Mouse (Mus musculus) liver, embryonic 13.5 days (tissue): ENCODE data around the gene Ulk3. TPM values are rescaled to one million over a fixed set of nuclear protein-coding genes. Genes with fewer than 3 reads are reported as not detected.

Experiments
- ATAC-seq: fragments of 200-750 bp; cut with Nextera tagmentation; 2 replicates; pipeline ENCODE4 v1.8.0; 2017; ENCODE audit warnings: low read depth, mild to moderate bottlenecking, moderate number of reproducible peaks, moderate library complexity
- DNase-seq: peaks from one replicate; pipeline ENCODE4 v3.0.0; 2022
- H3K27ac ChIP-seq: fragments of 300-500 bp; sonication (generic); 2 replicates; pipeline ENCODE4 v1.5.1; 2015; ENCODE audit warnings: moderate library complexity, mild to moderate bottlenecking, inconsistent platforms
- H3K27me3 ChIP-seq: fragments of 300-500 bp; sonication (generic); 2 replicates; pipeline ENCODE4 v1.6.1; 2015; ENCODE audit warnings: mild to moderate bottlenecking, inconsistent platforms
- H3K36me3 ChIP-seq: fragments of 300-500 bp; sonication (generic); 2 replicates; pipeline ENCODE4 v1.6.1; 2015; ENCODE audit warnings: mild to moderate bottlenecking, inconsistent platforms
- H3K4me1 ChIP-seq: fragments of 300-500 bp; sonication (generic); replicated peaks from 2 replicates; pipeline ENCODE4 v1.6.1; 2015; ENCODE audit warnings: inconsistent platforms
- H3K4me2 ChIP-seq: fragments of 300-500 bp; sonication (generic); 2 replicates; pipeline ENCODE4 v1.6.1; 2015; ENCODE audit warnings: inconsistent platforms, mild to moderate bottlenecking, moderate library complexity
- H3K4me3 ChIP-seq: fragments of 300-500 bp; sonication (generic); replicated peaks from 2 replicates; pipeline ENCODE4 v1.5.1; 2015; ENCODE audit warnings: mild to moderate bottlenecking, inconsistent platforms
- H3K9ac ChIP-seq: fragments of 300-500 bp; sonication (generic); 2 replicates; pipeline ENCODE4 v1.6.1; 2015; ENCODE audit warnings: mild to moderate bottlenecking, inconsistent platforms
- H3K9me3 ChIP-seq: fragments of 300-500 bp; sonication (generic); replicated peaks from 2 replicates; pipeline ENCODE4 v1.6.1; 2016; ENCODE audit warnings: inconsistent platforms
- WGBS: fragments of 180-500 bp; shearing (Covaris S2); methylation state at CpG from one replicate; pipeline ENCODE4 v1.1.7; 2015; ENCODE audit not compliant: insufficient replicate concordance; 5-methylcytosine and 5-hydroxymethylcytosine counted together
- polyA plus RNA-seq: library from polyadenylated mRNA; unstranded; fragments of >200 nt; fragmentation: Nextera tagmentation; extraction: Ambion mirVana; gene quantifications from 2 replicates; pipeline ENCODE4 v1.2.1, GENCODE M21; 2015

The Ulk3 gene
- polyA plus RNA-seq, 1 experiment from 2014 or later: 3.7 TPM

DNA sequence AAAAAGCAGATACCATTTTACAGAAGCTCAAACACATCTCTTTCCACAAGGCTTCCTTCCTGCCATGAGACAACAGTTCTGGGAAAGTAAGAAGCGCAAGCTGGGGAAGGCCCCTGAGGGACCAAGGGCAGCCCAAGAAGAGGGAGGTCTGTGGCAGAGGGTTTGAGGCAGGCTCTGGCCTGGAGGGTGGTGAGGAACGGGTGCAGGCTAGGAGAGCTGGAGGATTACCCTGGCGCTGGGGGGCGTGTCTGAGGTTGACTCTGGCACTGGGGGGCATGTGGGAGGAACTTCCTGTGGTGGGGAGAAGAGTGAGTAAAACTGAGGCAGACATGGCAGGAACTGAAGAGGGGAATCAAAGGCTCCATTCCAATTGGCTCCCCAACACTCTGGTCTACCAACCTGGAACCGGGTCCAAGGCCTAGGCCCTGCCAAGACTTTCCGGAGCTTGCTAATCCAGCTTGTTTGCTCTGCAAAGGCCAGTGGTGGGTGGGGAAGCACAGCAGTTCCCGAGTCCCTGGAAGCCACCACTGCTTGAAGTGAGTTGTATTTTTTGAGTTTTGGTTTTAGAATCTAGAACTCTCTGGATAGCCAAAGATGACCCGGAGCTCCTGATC is 28.4 kb downstream of the Ulk3 start:
- Histone ChIP-seq H3K4me1 (peaks cover 7% of the 10 kb centered on the region), H3K27ac (no peak overlapping the region), H3K4me3 (no peak overlapping the region), H3K36me3 (no peaks in the 10 kb centered on the region), H3K27me3 (0 out of 2 replicates have a peak, but pooled peaks cover 6% of the 10 kb centered on the region), H3K9ac (peak overlapping the region; percentile 22; the same call in 1 of the 2 replicates), H3K4me2 (no peak overlapping the region), H3K9me3 (no peaks in the 10 kb centered on the region)
- no peak for DNase-seq
- WGBS: 43% methylated on average over 8 of the region's 8 CpGs
- ATAC-seq: no peak

DNA sequence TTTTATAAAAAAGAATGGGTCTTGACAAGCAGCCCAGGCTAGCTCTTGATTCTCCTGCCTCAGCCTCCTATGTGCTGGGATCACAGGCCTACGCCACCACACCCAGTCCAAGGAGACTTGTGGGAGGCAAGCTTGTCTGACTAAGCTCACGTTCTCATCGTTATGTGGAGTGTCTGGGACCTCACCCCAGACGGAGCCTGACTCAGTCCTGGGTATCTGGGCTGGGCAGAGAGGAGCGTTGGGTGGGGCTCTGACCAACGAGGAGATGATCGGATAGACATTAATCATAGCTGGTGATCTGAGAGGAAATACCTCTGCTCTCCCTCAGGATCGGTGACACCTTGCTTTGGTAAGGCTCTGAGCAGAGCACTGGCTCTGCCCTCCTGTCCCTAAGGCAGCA is 29.6 kb downstream of the Ulk3 start:
- Histone ChIP-seq H3K9ac (no peak overlapping the region), H3K4me2 (no peak overlapping the region), H3K4me3 (no peak overlapping the region), H3K9me3 (no peaks in the 10 kb centered on the region), H3K4me1 (peaks cover 18% of the 10 kb centered on the region), H3K36me3 (no peaks in the 10 kb centered on the region), H3K27ac (no peak overlapping the region), H3K27me3 (0 out of 2 replicates have a peak, but pooled peaks cover 3% of the 10 kb centered on the region)
- DNase-seq: no peak
- 45% methylated on average over 8 of the region's 8 CpGs for WGBS
- ATAC-seq: no peak

DNA sequence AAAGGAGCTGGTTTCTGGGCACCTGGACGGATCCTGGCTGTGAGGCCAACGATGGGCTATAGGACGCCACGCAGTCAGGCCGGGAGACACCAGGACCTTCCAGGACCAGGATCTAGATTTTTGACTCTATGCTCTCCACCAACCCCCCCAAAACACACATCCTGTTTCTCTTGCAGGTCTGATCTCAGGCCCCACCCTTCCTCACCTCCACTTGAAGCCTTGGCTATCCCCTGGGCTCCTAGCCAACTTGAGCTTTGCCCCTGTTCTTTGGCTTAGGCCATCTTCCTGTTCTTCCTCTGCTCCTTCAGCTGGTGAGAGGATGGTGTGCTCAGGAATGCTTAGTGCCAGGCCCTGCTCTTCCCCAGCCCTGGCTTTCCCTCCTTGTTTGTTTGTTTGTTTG is 31.4 kb downstream of the Ulk3 start, which contains the start of gene Lman1l:
Gene Lman1l, minus strand, starts transcription at position 101 of the 400 bp plus-strand sequence.
- Histone ChIP-seq H3K27me3 (no peaks in the 10 kb centered on the region), H3K4me2 (no peak within 1 kb of the TSS), H3K4me3 (no peak within 1 kb of the TSS), H3K4me1 (peaks cover 21% of the 10 kb centered on the region), H3K27ac (no peak within 1 kb of the TSS), H3K9me3 (no peaks in the 10 kb centered on the region), H3K9ac (no peak within 1 kb of the TSS), H3K36me3 (peaks cover 9% of the 10 kb centered on the region)
- ATAC-seq (no peak), DNase-seq (no peak)
- 92% methylated on average over 5 of the region's 5 CpGs for WGBS

DNA sequence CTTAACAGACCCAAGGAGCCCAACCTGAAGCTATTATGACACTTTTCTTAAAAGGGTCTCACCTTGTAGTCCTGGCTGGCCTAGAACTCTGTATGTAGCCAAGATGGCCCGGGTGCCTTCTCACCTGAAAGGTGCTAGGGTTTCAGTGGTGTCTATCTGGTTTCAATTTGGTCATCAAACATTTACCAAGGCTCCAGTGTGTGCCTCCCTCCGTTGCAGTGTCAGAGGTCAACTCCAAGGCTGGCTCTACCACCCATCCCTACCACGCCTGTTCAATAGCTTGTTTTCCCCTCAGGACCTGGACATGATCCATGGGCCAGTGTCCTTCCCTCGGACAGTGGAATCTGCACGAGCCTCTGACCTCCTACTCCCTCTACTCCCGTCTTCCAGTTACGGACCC is 35.0 kb downstream of the Ulk3 start:
- peaks cover 45% of the 10 kb centered on the region for H3K36me3 ChIP-seq
- peaks cover 21% of the 10 kb centered on the region for H3K4me1 ChIP-seq
- DNase-seq (no peak), ATAC-seq (no peak)
- WGBS: 71% methylated on average over 7 of the region's 7 CpGs
- H3K9me3 ChIP-seq: no peaks in the 10 kb centered on the region
- H3K4me3 ChIP-seq: no peak overlapping the region
- no peak overlapping the region for H3K9ac ChIP-seq
- no peaks in the 10 kb centered on the region for H3K27me3 ChIP-seq
- H3K4me2 ChIP-seq: no peak overlapping the region
- no peak overlapping the region for H3K27ac ChIP-seq

DNA sequence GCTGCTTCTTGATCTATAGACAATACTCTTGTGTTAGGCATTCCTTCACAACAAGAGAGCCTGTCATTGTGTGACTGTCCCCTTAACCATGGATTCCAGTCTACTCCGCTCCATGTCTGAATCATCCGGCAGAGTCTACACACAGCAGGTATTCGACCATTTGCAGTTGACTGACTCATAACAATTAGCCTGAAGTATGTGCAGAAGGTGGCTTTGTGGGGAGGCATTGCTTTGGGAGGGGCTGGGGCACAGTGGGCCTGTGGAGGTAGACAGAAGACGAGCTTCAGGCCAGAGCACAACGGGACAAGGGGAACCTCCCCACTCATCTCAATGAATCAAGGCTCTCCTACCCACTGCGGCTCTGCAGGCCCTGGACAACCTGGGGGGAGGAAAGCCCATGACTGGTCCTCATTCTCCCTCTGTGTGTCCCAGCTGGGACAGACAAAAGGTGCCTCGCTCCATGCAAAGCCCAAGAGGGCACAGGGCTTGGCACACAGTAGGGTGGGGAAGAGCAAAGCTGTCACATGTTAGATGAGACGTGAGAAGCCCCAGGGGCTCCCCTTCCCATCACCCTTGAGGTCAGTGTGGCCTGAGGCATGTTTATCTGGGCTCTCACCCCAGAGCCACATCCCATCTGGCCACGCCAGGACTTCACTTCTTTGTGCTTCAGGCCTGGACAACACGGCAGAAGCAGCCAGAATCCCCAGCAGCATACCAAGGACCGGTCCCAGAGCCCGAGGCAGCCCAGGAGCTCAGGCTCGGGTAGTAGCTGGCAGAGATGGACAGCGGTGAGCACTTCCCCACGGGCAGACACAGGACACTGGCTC is 36.6 kb downstream of the Ulk3 start:
- Histone ChIP-seq H3K4me2 (no peak overlapping the region), H3K4me1 (peaks cover 24% of the 10 kb centered on the region), H3K9me3 (no peaks in the 10 kb centered on the region), H3K27me3 (no peaks in the 10 kb centered on the region), H3K9ac (no peak overlapping the region), H3K27ac (no peak overlapping the region), H3K4me3 (no peak overlapping the region), H3K36me3 (peaks cover 60% of the 10 kb centered on the region)
- 78% methylated on average over 15 of the region's 15 CpGs for WGBS
- ATAC-seq (no peak), DNase-seq (no peak)

DNA sequence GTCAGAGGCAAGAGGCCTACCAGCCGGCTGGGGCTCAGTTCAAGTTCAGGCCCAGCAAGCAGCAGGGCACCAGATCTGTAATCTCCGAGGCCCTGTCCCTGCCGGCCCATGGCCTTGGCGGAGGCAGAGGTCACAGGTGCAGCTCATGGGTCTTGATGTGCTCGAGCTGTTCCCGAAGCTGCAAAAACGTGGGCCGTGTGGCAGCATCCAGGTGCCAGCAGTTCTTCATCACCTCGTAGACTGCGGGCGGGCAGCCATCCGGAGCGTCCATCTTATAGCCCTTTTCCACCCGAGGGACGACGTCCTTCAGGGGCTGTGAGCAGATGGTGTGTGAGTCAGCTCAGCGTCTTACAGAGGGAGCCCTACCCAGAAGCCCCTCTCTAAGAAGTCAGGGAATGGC is 37.9 kb downstream of the Ulk3 start:
- no peak overlapping the region for H3K4me3 ChIP-seq
- H3K27ac ChIP-seq: no peak overlapping the region
- peaks cover 71% of the 10 kb centered on the region for H3K36me3 ChIP-seq
- DNase-seq (no peak), ATAC-seq (no peak)
- no peak overlapping the region for H3K9ac ChIP-seq
- 88% methylated on average over 17 of the region's 17 CpGs for WGBS
- H3K9me3 ChIP-seq: no peaks in the 10 kb centered on the region
- peaks cover 25% of the 10 kb centered on the region for H3K4me1 ChIP-seq
- no peaks in the 10 kb centered on the region for H3K27me3 ChIP-seq
- H3K4me2 ChIP-seq: no peak overlapping the region

DNA sequence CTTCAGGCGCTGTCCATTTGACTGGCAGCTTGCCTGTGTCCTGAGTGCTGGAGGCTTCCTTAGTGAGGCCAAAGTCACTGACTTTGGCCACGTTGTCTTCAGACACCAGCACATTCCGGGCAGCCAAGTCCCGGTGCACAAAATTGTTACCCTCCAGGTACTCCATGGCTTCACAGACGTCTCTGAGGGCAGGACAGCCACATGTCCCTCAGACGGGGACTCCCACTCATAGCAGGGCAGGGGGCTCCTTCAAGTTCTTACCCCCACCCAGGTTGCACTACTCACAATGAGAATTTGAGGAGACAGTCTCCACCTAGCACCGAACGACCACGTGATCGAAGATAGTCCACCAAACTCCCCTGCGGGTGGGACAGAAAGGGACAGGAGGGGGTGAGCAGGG is 38.6 kb downstream of the Ulk3 start:
- peaks cover 30% of the 10 kb centered on the region for H3K4me1 ChIP-seq
- no peak overlapping the region for H3K4me3 ChIP-seq
- H3K9me3 ChIP-seq: no peaks in the 10 kb centered on the region
- no peak overlapping the region for H3K4me2 ChIP-seq
- H3K36me3 ChIP-seq: peaks cover 75% of the 10 kb centered on the region
- DNase-seq (no peak), ATAC-seq (no peak)
- no peaks in the 10 kb centered on the region for H3K27me3 ChIP-seq
- no peak overlapping the region for H3K9ac ChIP-seq
- no peak overlapping the region for H3K27ac ChIP-seq
- 80% methylated on average over 11 of the region's 11 CpGs for WGBS

DNA sequence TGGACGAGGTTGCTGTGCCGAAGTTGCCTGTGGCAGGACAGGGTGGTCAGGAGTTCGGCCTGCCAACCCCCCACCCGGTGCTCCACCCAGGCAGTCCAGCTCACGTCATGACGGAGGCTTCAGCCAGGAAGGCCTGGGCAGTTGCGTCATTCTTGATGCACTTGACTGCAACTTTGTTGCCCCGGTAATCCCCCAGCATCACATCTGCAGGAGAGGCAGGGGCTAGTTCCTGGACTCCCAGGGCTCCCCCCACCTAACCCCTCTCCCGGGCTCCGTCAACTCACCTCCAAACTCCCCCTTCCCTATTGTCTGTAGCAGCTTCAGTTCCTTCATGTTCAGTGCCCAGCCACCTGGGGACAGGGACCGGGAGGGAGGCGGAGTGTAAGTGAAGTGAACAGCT is 39.5 kb downstream of the Ulk3 start:
- WGBS: 82% methylated on average over 12 of the region's 12 CpGs
- ATAC-seq: no peak
- H3K36me3 ChIP-seq: peaks cover 78% of the 10 kb centered on the region

DNA sequence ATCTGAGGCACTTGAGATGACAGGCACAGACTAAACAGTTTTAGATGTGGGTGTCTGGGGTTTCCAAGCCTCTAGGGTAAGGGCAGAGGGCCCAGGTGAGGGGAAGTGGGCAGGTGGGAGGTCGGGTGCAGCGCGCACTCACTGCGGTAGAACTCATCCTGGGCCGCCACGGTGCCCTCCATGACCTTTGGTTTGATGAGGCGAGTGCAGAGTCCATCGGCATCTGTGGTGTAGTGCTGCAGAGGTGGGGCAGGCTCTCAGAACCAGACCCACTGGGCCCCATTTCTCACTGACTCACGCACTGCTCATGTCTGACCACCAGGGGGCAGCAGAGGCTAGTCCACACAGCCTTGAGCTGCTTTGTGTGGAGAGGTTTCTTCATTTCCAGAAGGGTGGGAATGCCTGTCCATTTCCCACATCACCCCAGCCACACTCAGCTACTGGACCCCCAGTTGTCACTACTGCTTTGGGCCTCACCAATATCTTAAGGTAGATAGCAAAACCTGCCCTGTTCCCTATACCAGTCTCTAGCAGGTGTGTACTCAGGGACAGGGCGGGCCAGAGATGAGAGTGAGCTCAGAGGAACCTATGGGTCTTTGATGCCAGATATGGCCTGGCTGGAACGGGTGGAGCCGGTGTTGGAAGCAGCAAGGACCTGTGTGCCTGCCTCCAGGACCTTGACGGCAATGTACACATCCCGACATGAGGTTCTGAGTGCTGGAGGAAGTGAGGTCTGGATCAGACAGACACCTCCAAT is 40.0 kb downstream of the Ulk3 start:
- Histone ChIP-seq H3K4me2 (no peak overlapping the region), H3K4me3 (no peak overlapping the region), H3K36me3 (peaks cover 75% of the 10 kb centered on the region), H3K9me3 (no peaks in the 10 kb centered on the region), H3K27ac (no peak overlapping the region), H3K27me3 (no peaks in the 10 kb centered on the region), H3K4me1 (peaks cover 30% of the 10 kb centered on the region), H3K9ac (no peak overlapping the region)
- peak; percentile 62 for DNase-seq
- 64% methylated on average over 14 of the region's 14 CpGs for WGBS
- peak; percentile 45 for ATAC-seq

More for the DNA sequence above, 39.5 kb downstream of the Ulk3 start:
- Histone ChIP-seq H3K9me3 (no peaks in the 10 kb centered on the region), H3K27ac (no peak overlapping the region), H3K4me1 (peaks cover 30% of the 10 kb centered on the region), H3K27me3 (no peaks in the 10 kb centered on the region), H3K4me2 (no peak overlapping the region), H3K9ac (no peak overlapping the region), H3K4me3 (no peak overlapping the region)
- DNase-seq: no peak

DNA sequence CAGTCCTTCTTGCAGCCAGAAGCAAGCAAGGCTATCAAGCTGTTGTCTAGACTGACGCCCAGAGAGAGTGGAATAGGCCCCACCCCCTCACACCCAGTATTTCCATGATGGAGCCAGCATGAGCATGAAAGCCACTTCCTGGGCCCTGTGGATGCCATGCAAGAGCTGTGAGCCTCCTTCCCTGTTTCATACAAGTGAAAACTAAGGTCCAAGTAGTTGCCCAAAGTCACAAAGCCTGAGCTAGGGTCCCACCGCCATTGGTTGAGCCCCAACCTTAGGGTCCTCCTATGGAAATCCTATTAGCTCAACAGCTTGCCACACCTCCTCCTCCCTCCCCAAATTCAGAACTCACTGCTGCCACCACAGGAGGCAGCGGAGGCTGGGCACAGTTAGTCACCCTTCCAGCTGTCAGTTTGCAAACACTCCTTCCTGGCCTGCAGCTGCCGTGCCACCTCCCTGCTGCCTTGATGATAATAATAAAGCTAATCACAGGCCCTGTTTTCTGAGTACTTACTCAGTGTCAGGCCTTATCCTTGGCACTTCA is 44.3 kb downstream of the Ulk3 start:
- H3K27me3 ChIP-seq: no peaks in the 10 kb centered on the region
- WGBS: 38% methylated on average over 4 of the region's 4 CpGs
- H3K4me1 ChIP-seq: peaks cover 64% of the 10 kb centered on the region
- no peak overlapping the region for H3K9ac ChIP-seq
- no peaks in the 10 kb centered on the region for H3K9me3 ChIP-seq
- no peak overlapping the region for H3K4me3 ChIP-seq
- no peak for DNase-seq
- peak overlapping the region; percentile 44; the same call in 1 of the 2 replicates for H3K27ac ChIP-seq
- H3K4me2 ChIP-seq: no peak overlapping the region
- H3K36me3 ChIP-seq: peaks cover 40% of the 10 kb centered on the region
- peak; percentile 6; the same call in 1 of the 2 replicates for ATAC-seq

DNA sequence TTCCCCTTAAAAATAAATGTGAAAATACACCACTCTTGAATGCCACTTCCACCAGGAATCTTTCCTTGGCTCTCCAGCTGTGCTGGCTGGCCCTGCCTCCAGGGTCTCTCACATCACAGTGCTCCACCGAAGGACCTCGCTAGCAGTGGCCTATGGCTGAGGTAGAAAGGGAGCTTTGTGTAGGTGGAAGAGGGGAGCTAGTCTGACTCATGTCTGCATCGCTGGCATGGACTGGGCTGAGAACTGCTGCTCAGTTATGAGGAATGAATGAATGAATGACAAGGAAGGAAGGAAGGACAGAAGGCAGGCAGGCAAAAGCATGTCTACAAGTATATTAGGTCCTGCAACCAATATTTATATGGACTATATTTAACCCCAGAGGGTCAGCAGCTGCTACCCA is 48.0 kb downstream of the Ulk3 start:
- peak overlapping the region; percentile 98 for H3K4me2 ChIP-seq
- peaks cover 96% of the 10 kb centered on the region for H3K4me1 ChIP-seq
- H3K27me3 ChIP-seq: no peaks in the 10 kb centered on the region
- H3K9ac ChIP-seq: peak overlapping the region; percentile 96
- no peaks in the 10 kb centered on the region for H3K9me3 ChIP-seq
- WGBS: 53% methylated on average over 3 of the region's 3 CpGs
- no peak for DNase-seq
- H3K27ac ChIP-seq: peak overlapping the region; percentile 95
- H3K4me3 ChIP-seq: no peak overlapping the region
- H3K36me3 ChIP-seq: peaks cover 18% of the 10 kb centered on the region
- no peak for ATAC-seq
